Mouse (Mus musculus): ENCODE measurements around the gene Rerg.
"Not testable (repeated sequence)": the region's sequence is repeated elsewhere in the genome, so short reads cannot be mapped to it uniquely, and the experiment has no call there.

The Rerg gene

DNA sequence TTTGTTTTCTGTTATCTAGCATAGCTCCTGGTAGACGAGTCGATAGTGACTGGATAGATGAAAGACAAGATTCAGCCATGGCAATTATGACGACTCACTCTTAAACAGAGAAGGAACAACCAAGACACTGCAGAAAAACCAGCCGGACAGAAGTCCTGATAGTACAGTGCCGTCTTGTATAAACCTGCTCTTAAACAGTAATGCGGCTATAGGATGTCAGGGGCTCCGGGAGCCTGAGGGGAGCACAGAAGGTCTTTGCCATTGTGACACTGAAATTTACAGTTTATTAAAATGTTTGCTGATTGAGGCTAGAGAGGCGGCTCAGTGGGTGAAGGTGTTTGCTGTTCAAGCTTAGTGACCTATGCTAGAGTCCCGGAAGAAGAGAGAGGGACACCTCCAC, 98.8 kb downstream of the Rerg start:
- DNase-seq, result no peak

- DNase-seq, result no peak
These were observed 104.8 kb downstream of the Rerg start for GRCm38 (mm10) chr6:137065506-137065905.

GRCm38 (mm10) chr6:137064786-137065185, 105.5 kb downstream of the Rerg start:
- DNase-seq, result no peak

GRCm38 (mm10) chr6:137063239-137063940, 106.9 kb downstream of the Rerg start:
- no peak for DNase-seq

GRCm38 (mm10) chr6:137061880-137062531, 108.3 kb downstream of the Rerg start:
- no peak for DNase-seq

GRCm38 (mm10) chr6:137060595-137060994, 109.7 kb downstream of the Rerg start:
- DNase-seq, result no peak

GRCm38 (mm10) chr6:137058257-137058656, 112.0 kb downstream of the Rerg start:
- no peak for DNase-seq

DNA sequence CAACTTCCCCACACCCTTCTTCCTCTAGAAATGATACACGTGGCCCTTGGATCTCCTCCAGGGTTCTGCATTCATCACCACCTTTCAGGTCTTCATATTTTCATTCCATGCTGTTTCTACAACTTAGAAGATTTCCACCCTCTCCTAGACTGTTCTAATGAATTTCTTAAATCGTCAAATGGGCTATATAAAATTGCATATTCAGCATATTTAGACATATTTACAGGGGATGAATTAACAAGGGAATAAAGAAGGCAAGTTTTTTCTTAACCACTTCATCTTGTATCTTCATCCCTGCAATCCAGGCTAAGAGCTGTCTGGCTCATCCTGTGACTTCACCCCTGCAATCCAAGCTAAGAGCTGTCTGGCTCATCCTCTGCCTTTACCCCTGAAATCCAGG, 116.2 kb downstream of the Rerg start:
- DNase-seq, result no peak

DNA sequence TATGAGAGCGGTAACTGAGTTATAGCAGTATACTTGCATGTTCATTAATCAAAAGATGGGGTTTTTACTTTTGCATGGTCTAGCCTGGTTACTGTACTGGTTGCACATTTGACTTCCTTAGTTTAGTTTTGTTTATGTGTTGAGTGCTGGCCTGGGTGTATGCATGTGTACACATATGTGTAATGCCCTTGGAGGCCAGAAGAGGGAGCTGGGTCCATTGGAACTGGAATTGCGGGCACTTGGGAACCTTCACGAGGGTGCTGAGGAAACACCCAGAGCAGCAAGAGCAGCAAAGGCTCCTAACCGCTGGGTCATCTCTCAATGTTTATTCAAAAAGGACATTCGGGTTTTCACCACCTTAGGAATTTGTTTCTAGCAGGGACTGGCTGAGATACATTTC, 116.8 kb downstream of the Rerg start:
- DNase-seq, result peak; percentile 47

DNA sequence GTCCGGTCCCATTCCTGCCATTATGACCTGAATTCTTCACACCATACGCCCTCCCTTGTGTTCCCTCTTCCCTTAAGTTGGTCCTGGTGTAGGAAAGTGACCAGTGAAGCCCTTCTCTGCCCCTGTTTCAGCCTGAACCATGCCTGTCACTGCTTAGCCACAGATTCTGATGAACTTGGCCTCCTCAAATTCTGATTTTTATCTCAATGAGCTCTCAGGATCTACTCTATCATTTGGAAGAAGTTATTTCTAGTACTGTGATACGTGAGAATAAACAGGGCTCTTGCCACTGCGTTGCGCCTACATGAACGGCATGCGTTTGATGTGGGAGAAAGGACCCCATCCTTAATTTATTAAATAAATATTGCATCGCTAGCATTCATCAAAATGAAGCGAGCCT, 117.3 kb downstream of the Rerg start:
- DNase-seq, result no peak

DNA sequence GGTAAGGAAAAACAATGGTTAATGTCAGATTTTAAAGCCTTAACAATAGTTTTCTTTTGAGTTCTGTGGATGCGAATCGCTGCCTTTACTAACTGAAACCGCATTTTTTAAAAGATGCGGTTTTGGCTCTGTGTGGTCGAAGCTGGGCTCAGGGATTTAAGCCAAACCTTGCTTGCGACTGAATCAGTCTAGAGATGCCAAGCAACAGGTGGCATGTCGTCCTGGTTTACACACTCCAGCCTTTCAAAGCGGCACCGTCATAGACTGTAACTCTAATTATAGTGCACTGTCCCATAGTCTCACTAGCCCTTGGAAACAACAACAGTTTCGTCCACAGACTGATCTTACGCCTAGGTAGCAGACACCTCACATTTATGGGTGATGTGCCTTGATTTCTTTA, 123.3 kb downstream of the Rerg start:
- DNase-seq, result no peak

DNA sequence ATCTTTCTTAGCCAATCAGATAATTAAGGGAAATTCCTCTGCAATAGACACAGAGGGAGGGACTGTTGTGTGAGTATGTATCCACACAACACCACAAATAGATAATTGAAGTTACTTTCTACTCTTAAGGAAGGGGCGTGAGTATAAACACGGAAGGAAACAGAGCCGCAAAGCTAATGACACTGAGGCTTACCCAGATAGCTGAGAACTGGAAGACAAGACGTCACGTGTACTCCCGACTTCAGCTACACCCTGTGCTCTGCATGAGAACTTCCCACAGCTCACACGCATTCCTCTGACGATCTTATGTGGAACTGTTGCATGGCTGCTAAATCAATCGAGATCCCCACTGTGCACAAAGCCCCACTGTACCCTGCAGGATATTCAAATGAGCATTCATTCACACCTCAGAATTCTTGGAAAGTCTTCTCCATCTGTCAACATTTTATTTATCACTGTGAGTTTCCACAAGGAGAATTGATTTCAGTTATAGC, 125.2 kb downstream of the Rerg start:
- DNase-seq, result no peak

DNA sequence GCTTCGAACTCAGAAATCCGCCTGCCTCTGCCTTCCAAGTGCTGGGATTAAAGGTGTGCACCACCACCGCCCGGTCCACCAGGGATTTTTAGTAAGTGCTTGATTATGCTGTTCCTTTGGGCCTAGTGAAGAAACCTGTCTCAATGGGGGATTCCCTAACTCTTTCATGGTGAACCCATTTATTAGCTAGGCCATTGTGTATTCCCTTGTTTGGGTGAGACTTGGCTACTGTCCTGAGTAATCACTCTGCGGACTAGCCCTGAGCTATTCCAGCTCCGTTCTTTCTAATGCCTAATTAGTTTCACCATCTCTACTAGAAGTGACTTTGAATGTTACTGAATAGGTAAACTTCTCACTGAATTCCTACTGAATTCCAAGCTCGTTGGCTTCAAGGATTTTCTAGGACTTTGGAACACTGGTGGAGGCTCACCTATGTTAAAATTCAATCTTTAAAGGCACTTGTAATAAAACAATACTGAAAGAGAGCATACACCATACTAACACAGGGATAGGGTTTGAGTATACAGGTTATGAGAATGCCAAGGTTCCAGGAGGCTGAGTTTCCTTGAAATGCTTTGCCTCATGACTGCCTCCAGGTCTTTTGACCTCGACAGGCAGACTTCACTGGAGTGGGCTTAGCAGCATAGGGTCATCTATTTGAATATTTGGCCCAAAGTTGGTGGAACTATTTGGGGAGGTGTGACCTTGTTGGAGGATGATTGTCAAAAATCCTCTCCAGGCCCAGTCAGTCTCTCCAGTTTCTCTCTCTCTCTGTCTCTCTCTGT, 134.5 kb downstream of the Rerg start:
- DNase-seq, result not testable (repeated sequence)

DNA sequence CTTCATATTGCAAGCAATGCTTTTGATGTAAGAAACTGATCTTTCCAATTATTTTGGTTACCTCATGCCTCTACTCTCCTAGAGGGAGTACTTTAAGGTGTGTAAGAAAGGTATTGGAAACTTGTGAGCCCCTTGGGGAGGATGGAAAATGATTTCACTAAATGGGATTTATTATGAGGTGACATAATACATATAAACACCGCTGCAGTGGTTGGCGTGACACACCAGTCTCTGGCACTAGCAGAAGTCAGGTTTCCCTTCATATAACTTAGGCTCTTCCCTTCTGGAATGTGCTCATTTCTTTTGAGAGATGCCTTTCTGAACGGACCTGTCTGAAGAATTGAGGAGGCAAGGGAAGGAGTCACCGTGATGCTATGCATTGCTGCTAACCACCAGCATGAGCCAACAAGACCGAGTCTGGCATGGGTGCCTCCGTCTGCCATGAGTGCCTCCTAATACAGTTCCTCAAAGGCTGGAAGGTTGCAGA, 139.6 kb downstream of the Rerg start:
- DNase-seq, result no peak

- DNase-seq, result no peak
These were observed 140.2 kb downstream of the Rerg start for GRCm38 (mm10) chr6:137029931-137030610.

DNA sequence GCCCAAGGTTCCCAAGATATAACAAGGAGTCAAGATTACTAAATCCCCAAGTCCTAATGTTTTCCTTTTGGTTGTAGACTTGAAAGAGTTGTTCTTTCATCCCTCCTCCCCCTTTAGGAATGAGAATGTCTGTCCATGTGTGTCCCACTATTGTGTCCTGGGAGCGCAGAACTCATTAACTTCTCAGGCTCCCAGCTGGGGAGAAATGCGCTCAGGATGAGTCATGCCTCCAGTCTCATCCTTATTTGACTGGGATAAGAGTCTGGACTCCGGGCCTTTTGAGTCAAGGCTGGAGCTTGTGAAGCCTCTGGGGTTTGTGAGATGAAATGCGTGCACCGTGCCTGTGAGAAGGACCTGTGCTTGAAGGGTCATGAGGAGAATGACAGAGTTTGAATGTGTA, 144.8 kb downstream of the Rerg start:
- DNase-seq, result no peak

- DNase-seq, result no peak
These were observed 145.8 kb downstream of the Rerg start for GRCm38 (mm10) chr6:137024541-137024940.

GRCm38 (mm10) chr6:137017216-137017973, 152.9 kb downstream of the Rerg start:
- no peak for DNase-seq

GRCm38 (mm10) chr6:137014346-137014745, 156.0 kb downstream of the Rerg start:
- DNase-seq, result no peak

GRCm38 (mm10) chr6:137011187-137011586, 159.1 kb downstream of the Rerg start:
- no peak for DNase-seq

Data from kidney, adult 18-20 months (tissue).